Mouse (Mus musculus): ENCODE measurements around the gene Ece1. TPM values are rescaled to one million over a fixed set of nuclear protein-coding genes. Genes with fewer than 3 reads are reported as not detected.
"Not testable (repeated sequence)": the region's sequence is repeated elsewhere in the genome, so short reads cannot be mapped to it uniquely, and the experiment has no call there.

Gene Ece1
- total and polyA plus RNA-seq, 3 experiments = under 0.01 to 0.02 TPM; not detected in 1

- DNase-seq (ENCODE audit: low spot score) = no peak
- no peak for TF ChIP-seq TAL1 (conservative IDR thresholded peaks at IDR 0.05; ENCODE audit: low read depth, low read length)
- no peak for TF ChIP-seq CTCF (IDR thresholded peaks at IDR 0.05; ENCODE audit: low read depth, low read length)
- no peak for TF ChIP-seq POLR2AphosphoS5 (IDR thresholded peaks at IDR 0.05; ENCODE audit: insufficient replicate concordance, low read depth, low read length)
- no peak for TF ChIP-seq GATA2 (IDR thresholded peaks at IDR 0.05; ENCODE audit: borderline replicate concordance, low read depth, low read length)
- no peak for TF ChIP-seq GATA1 (IDR thresholded peaks at IDR 0.05; ENCODE audit: borderline replicate concordance, low read length)
Observed at GRCm38 (mm10) chr4:137844656-137845055, 17.4 kb upstream of the Ece1 start.

GRCm38 (mm10) chr4:137847651-137848050 is 14.4 kb upstream of the Ece1 start:
- not testable (repeated sequence) for H3K4me1 ChIP-seq (ENCODE audit: insufficient read depth, low read depth, low read length); DNase-seq (ENCODE audit: low spot score); ATAC-seq (ENCODE audit: extremely low read depth, insufficient number of reproducible peaks, low FRiP score, poor library complexity, severe bottlenecking); H3K4me3 ChIP-seq (ENCODE audit: low read depth, low read length); H3K27me3 ChIP-seq (ENCODE audit: insufficient read depth, low read length); H3K36me3 ChIP-seq (replicated peaks)
- peaks cover 10% of the 10 kb centered on the region for H3K9me3 ChIP-seq (replicated peaks)

More at GRCm38 (mm10) chr4:137844656-137845055, 17.4 kb upstream of the Ece1 start:
- H3K36me3 ChIP-seq (replicated peaks) = no peaks in the 10 kb centered on the region
- H3K27me3 ChIP-seq (ENCODE audit: insufficient read depth, low read length) = 0 out of 2 replicates have a peak, but pooled peaks cover 2% of the 10 kb centered on the region
- no peak overlapping the region for H3K4me3 ChIP-seq (ENCODE audit: low read depth, low read length)
- no peak for ATAC-seq (ENCODE audit: extremely low read depth, insufficient number of reproducible peaks, low FRiP score, poor library complexity, severe bottlenecking)
- peaks cover 7% of the 10 kb centered on the region for H3K9me3 ChIP-seq (replicated peaks)
- no peaks in the 10 kb centered on the region for H3K4me1 ChIP-seq (ENCODE audit: insufficient read depth, low read depth, low read length)

GRCm38 (mm10) chr4:137850161-137850560 is 11.9 kb upstream of the Ece1 start:
- no peak for ATAC-seq (ENCODE audit: extremely low read depth, insufficient number of reproducible peaks, low FRiP score, poor library complexity, severe bottlenecking)
- peaks cover 10% of the 10 kb centered on the region for H3K9me3 ChIP-seq (replicated peaks)

GRCm38 (mm10) chr4:137851484-137851883 is 10.6 kb upstream of the Ece1 start:
- ATAC-seq (ENCODE audit: extremely low read depth, insufficient number of reproducible peaks, low FRiP score, poor library complexity, severe bottlenecking) (no peak), DNase-seq (ENCODE audit: low spot score) (no peak)
- H3K4me1 ChIP-seq (ENCODE audit: insufficient read depth, low read depth, low read length) = no peaks in the 10 kb centered on the region
- no peak overlapping the region for H3K4me3 ChIP-seq (ENCODE audit: low read depth, low read length)
- peaks cover 7% of the 10 kb centered on the region; the same call in 1 of the 2 replicates for H3K9me3 ChIP-seq (replicated peaks)
- H3K27me3 ChIP-seq (ENCODE audit: insufficient read depth, low read length) = no peaks in the 10 kb centered on the region; the same call in 1 of the 2 replicates
- H3K36me3 ChIP-seq (replicated peaks) = no peaks in the 10 kb centered on the region
- TF ChIP-seq POLR2AphosphoS5 (IDR thresholded peaks at IDR 0.05; ENCODE audit: insufficient replicate concordance, low read depth, low read length) (no peak), GATA2 (IDR thresholded peaks at IDR 0.05; ENCODE audit: borderline replicate concordance, low read depth, low read length) (no peak), GATA1 (IDR thresholded peaks at IDR 0.05; ENCODE audit: borderline replicate concordance, low read length) (no peak), CTCF (IDR thresholded peaks at IDR 0.05; ENCODE audit: low read depth, low read length) (no peak), TAL1 (conservative IDR thresholded peaks at IDR 0.05; ENCODE audit: low read depth, low read length) (no peak)

More at GRCm38 (mm10) chr4:137850161-137850560, 11.9 kb upstream of the Ece1 start:
- no peaks in the 10 kb centered on the region for H3K36me3 ChIP-seq (replicated peaks)
- TF ChIP-seq GATA2 (IDR thresholded peaks at IDR 0.05; ENCODE audit: borderline replicate concordance, low read depth, low read length) (no peak), POLR2AphosphoS5 (IDR thresholded peaks at IDR 0.05; ENCODE audit: insufficient replicate concordance, low read depth, low read length) (no peak), TAL1 (conservative IDR thresholded peaks at IDR 0.05; ENCODE audit: low read depth, low read length) (no peak), CTCF (IDR thresholded peaks at IDR 0.05; ENCODE audit: low read depth, low read length) (no peak), GATA1 (IDR thresholded peaks at IDR 0.05; ENCODE audit: borderline replicate concordance, low read length) (no peak)
- no peaks in the 10 kb centered on the region; the same call in 1 of the 2 replicates for H3K27me3 ChIP-seq (ENCODE audit: insufficient read depth, low read length)
- H3K4me3 ChIP-seq (ENCODE audit: low read depth, low read length) = no peak overlapping the region
- DNase-seq (ENCODE audit: low spot score) = no peak
- no peaks in the 10 kb centered on the region for H3K4me1 ChIP-seq (ENCODE audit: insufficient read depth, low read depth, low read length)

DNA sequence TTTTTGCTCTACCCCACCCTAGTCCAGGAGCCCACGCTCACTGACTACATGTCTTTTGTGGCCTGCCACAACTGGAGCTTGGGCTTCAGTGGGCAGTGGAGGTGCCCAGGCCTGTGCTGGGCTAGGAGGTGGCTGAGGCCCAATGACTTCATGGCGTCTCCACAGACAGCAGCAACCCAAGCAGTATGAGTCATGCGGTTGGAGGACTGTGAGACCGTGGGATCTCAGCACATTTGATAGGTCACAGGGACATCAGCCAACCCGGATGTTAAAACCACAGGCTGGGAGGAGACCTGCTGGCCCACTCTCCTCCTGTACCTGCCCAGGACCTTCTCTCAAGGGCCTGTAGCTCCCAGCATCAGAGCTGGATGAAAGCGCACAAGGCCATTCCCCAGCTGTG is 8.2 kb upstream of the Ece1 start:
- ATAC-seq (ENCODE audit: extremely low read depth, insufficient number of reproducible peaks, low FRiP score, poor library complexity, severe bottlenecking) (no peak), DNase-seq (ENCODE audit: low spot score) (no peak)
- Histone ChIP-seq H3K9me3 (replicated peaks) (0 out of 2 replicates have a peak, but pooled peaks cover 4% of the 10 kb centered on the region), H3K27me3 (ENCODE audit: insufficient read depth, low read length) (no peaks in the 10 kb centered on the region; the same call in 1 of the 2 replicates), H3K36me3 (replicated peaks) (no peaks in the 10 kb centered on the region), H3K4me3 (ENCODE audit: low read depth, low read length) (no peak overlapping the region), H3K4me1 (ENCODE audit: insufficient read depth, low read depth, low read length) (no peaks in the 10 kb centered on the region)
- TF ChIP-seq TAL1 (conservative IDR thresholded peaks at IDR 0.05; ENCODE audit: low read depth, low read length) (no peak), GATA1 (IDR thresholded peaks at IDR 0.05; ENCODE audit: borderline replicate concordance, low read length) (no peak), GATA2 (IDR thresholded peaks at IDR 0.05; ENCODE audit: borderline replicate concordance, low read depth, low read length) (no peak), POLR2AphosphoS5 (IDR thresholded peaks at IDR 0.05; ENCODE audit: insufficient replicate concordance, low read depth, low read length) (no peak), CTCF (IDR thresholded peaks at IDR 0.05; ENCODE audit: low read depth, low read length) (no peak)

DNA sequence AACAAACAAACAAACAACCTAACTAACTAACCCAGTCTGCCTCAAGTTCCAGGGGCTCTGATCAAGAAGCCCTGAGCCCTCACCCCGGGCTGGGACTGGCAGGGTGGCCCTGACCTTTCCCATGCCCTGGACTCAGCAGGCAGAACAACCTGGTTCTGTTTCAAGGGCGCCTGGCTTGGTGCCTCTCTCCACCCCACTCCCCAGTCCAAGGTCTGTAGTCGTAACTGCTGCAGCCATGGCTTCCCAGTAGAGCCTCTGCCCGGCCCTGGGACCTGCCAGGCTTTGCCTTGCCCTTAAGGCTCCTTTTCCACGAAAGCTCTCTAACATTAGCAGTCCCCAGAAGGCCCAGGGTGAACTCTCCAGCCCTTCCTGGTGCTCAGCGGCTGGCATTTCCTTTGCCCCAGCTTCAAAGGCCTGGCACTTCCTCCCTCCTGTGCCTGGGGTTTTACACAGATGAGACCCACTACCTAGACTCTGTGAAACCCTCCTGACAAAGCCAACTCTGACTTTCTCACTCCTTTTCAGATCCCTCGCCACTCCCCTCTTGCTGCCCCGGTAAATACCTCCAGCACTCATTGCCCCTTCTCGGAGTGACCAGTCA is 6.2 kb upstream of the Ece1 start:
- TF ChIP-seq TAL1 (conservative IDR thresholded peaks at IDR 0.05; ENCODE audit: low read depth, low read length) = no peak
- no peak for TF ChIP-seq CTCF (IDR thresholded peaks at IDR 0.05; ENCODE audit: low read depth, low read length)
- no peak for TF ChIP-seq GATA1 (IDR thresholded peaks at IDR 0.05; ENCODE audit: borderline replicate concordance, low read length)
- TF ChIP-seq POLR2AphosphoS5 (IDR thresholded peaks at IDR 0.05; ENCODE audit: insufficient replicate concordance, low read depth, low read length) = no peak
- TF ChIP-seq GATA2 (IDR thresholded peaks at IDR 0.05; ENCODE audit: borderline replicate concordance, low read depth, low read length) = no peak
- no peaks in the 10 kb centered on the region; the same call in 1 of the 2 replicates for H3K27me3 ChIP-seq (ENCODE audit: insufficient read depth, low read length)
- H3K4me1 ChIP-seq (ENCODE audit: insufficient read depth, low read depth, low read length) = no peaks in the 10 kb centered on the region
- H3K9me3 ChIP-seq (replicated peaks) = no peaks in the 10 kb centered on the region
- no peak for DNase-seq (ENCODE audit: low spot score)
- no peak overlapping the region for H3K4me3 ChIP-seq (ENCODE audit: low read depth, low read length)
- H3K36me3 ChIP-seq (replicated peaks) = no peaks in the 10 kb centered on the region
- no peak for ATAC-seq (ENCODE audit: extremely low read depth, insufficient number of reproducible peaks, low FRiP score, poor library complexity, severe bottlenecking)

Measured in G1E (cell line).